Mouse (Mus musculus): Measurements from ENCODE around the gene Iffo2.

The Iffo2 gene

GRCm38 (mm10) chr4:139646916-139647315, 116.6 kb downstream of the Iffo2 start:
- no peak for DNase-seq

GRCm38 (mm10) chr4:139650086-139650743, 119.9 kb downstream of the Iffo2 start:
- no peak for DNase-seq

DNA sequence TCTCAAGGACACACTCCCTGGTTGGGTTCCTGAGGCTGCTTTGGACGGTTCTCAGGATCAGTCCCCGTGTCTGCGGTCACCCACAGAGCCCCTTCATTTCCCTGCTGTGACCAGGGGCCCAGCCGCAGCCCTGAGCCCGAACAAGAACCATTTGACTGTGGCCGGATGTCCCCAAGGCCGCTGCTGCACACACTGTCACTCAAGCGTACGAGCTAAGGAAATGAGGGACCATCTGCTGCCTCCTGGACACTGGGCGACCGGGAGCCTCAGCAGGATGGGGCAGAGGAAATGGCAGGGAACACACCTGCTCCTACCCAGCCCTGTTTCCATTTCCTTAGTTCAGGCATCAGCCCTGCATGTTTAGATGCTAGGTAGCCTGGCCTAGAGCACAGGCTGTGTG, 120.6 kb downstream of the Iffo2 start:
- no peak for DNase-seq

DNA sequence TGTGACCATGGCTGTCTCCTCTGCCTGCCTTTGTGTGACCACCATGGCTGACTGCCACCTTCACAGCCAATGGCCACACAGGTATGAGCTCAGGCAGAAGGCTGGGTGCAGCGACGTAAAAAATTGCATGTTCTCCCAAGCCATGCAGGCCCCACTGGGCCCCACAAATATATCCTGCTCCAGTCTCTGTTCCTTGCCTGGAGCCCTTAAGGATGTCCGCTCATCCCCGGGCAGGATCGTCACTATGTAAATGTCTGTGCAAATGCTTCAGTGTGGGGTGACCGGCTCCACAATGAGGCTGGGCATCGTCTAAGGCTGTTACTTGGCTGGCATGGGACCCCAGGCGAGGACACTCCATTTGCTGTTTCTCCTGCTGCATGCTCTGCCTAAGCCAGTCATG, 122.9 kb downstream of the Iffo2 start, which contains the start of gene Tas1r2:
Gene Tas1r2 (plus strand): TSS at position 301 of the 400 bp plus-strand sequence.
- DNase-seq: no peak

DNA sequence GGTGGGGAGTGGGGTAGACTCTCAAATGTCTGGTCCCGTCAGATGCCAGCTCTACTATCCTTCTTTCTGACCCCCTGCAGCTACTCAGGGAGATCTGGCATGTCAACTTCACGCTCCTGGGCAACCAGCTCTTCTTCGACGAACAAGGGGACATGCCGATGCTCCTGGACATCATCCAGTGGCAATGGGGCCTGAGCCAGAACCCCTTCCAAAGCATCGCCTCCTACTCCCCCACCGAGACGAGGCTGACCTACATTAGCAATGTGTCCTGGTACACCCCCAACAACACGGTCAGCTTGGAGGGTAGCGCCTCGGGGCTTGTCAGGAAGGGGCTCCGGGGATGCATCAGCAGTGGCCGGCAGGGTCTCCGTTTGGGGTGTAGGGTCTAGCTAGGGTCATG, 131.5 kb downstream of the Iffo2 start:
- DNase-seq: no peak

GRCm38 (mm10) chr4:139667632-139668031, 137.3 kb downstream of the Iffo2 start:
- no peak for DNase-seq

- DNase-seq: peak; percentile 22
Observed at GRCm38 (mm10) chr4:139669847-139670246, 139.5 kb downstream of the Iffo2 start.
